Mouse (Mus musculus) spleen, postnatal 14 days (tissue): ENCODE measurements around the gene Inpp5b.
A peak's percentile ranks its signal among the peaks of the same experiment; 100 is the strongest.
"Not testable (repeated sequence)": the region's sequence is repeated elsewhere in the genome, so short reads cannot be mapped to it uniquely, and the experiment has no call there.

Source experiments
- DNase-seq, 2 experiments: peaks; one replicate each; pipeline ENCODE4 v3.0.0; 2021 to 2022; ENCODE audit warnings: low spot score in 2 of 2

The Inpp5b gene

DNA sequence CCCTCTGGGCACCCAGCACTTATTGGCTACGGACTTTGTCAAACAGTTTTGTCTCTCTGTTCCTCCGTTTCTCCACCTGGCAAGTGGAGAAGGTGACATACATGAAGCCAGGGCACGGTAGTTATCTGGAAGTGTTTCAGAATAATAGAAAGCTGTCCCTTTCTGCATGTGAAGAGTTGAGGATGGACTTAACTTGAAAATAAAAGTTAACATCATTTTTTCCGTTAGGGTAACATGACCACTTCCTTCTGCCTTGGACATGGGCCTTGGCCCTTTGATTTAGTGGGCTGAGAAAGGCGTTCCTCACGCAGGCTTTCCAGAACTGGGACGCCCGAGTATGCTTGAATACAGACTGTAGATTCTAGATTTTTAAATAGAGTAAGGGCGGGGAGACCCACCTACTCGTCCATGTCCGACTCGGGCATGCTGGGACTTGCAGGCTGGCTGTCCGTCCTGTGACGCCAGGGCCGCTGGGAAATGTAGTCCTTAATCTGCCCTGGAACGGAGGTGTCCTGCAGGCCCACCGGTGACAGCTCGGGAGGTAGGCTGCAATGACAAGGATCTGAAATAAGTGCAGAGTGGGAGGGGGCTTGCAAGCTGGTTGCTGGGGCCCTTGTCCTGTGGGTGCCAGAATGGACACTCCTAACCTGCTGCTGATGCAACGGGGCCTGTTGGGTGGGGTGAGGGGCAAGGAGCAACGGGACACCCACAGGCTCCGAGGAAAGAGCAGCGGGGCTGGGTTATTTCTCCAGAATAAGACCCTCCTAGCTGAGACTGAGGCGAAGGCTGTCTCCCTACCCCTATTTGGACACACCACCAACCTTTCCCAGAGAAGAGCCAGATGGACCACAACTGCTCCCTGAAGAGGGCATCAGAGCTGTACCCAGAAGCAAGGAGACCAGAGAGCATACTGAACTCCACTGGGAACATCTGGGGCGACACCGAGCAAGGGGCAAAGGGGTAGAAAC is at the start of gene Inpp5b:
Gene Inpp5b (plus strand): TSS at position 475 of the 968 bp plus-strand sequence.
- DNase-seq, result peak; percentile 47 to 67

DNA sequence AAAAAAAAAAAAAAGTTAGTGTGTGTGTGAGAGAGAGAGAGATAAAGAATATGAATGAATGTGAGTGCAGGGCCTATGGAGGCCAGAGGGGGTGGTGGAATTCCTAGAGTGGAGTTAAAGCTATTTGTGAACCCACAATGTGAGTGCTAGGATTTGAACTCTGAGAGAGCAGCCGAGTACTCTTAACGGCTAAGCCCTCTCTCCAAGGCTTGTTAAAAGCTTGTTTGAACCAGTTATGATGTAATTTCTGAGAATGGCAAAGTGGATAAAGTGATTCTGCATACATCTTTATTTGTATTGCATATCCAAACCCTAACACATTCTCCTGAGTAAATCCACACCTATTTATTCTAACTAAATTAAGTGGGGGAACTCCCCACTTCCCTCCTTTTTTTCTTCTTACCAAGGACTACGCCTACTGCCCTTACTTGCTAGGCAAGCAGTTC is 49.2 kb upstream of the Inpp5b start:
- no peak for DNase-seq

DNA sequence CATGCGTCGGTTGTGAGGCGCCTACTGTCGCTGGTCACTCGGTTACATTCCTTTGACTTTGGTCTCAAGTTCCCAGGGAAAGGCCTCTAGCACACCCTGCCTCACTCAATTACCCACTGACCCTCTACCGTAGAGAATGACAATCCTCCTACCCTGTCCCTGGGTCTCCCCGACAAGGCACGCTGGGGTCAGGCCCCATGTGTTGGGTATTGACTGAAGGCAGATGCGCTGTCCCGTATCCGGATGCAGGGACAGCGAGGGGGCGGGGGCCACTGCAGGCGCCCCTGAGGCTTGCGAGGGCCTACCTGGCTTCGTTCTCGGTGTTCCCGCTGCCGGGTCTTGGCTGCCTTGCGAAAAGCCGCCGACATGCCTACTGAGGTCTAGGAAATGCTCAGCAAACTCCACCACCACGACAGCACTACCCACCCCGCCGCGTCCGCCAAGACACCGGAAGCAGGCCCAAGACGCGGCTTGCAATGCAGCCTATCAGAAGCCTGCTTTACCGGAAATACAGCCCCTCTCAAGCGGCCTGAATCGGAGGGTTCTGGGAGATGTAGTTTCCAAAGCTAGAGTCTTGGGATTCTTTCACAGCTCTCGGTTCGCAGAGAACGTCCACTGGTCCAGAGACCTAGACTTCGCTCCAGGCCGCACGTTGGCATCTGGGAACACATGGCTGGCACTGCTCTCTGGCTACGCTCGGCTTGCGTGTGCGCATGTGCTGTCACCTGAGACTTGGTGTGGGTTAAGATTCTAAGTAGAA is 48.3 kb upstream of the Inpp5b start, which contains the start of gene Utp11:
Gene Utp11 (minus strand): TSS at position 466 of the 760 bp plus-strand sequence.
- peak; percentile 63 to 72 for DNase-seq

DNA sequence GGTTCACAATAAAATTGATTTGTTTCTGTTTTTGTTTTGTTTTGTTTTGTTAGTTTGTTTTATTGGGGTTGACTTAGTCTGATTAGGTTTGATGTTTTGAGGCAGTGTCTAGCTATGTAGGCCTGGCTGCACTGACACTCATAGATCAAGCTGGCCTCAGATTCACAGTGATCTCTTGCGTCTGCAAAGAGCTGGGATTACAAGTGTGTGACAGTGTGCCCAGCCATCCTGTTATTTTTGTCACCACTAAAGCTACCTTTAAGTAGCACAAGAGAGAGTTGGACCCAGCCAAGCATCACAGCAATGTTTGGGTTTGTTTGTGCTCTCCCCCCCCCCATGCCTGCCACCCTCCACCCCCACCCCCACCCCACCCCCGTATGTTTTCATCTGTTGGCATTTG is 47.1 kb upstream of the Inpp5b start:
- DNase-seq, result no peak

DNA sequence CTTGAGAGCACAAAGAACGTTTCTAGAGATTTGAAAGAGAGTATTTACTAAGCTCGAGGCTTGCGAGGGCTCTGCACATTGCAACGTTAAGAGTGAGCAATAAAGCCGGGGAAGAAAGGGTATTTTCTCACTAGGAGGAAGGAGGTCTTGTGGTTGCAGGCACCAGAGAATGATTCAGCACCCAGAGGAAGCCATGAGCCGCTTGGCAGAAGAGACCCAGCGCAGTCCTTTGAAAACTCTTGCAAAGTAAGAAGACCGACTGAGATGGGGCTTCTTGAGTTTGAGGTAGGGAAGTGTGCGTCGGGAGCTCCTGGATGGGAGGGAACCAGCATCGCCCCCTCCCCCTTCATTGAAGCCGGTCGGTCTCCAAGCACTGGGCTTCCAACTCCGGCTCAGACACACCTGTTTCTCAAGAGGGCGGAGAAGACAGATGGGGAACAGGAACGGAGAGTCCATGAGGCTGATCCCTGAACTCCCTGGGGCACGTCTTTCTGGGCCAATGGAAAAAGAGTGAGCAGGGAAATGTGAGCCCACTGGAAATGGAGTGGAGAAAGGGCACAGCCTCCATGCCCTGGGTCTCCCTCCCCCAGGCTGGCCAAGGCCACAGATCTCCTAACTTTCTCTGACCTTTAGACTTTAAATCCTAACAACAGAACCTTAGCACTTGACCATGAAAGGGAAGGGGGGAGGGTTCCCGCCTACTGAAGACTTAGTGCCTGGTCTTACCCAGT is 45.7 kb upstream of the Inpp5b start:
- DNase-seq, result no peak

DNA sequence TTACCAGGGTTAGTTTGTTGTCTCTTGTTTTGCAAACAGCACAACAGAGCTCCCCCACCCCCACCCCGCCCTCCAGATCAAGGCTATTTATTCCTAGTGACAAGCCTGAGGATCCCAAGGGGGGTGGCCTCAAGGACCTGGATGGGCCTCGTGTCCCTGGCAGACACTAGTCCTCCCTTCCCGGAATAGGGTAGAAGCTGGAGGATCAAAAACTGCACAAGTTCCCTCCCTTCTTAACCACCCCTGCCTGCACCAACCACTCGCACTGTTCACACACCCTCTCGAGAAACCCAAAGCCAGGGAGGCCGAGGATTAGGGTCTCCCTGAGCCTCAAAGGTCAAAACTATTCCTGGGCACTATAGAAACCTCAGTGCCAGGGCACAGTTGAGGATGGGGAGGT is 41.9 kb upstream of the Inpp5b start:
- no peak for DNase-seq

DNA sequence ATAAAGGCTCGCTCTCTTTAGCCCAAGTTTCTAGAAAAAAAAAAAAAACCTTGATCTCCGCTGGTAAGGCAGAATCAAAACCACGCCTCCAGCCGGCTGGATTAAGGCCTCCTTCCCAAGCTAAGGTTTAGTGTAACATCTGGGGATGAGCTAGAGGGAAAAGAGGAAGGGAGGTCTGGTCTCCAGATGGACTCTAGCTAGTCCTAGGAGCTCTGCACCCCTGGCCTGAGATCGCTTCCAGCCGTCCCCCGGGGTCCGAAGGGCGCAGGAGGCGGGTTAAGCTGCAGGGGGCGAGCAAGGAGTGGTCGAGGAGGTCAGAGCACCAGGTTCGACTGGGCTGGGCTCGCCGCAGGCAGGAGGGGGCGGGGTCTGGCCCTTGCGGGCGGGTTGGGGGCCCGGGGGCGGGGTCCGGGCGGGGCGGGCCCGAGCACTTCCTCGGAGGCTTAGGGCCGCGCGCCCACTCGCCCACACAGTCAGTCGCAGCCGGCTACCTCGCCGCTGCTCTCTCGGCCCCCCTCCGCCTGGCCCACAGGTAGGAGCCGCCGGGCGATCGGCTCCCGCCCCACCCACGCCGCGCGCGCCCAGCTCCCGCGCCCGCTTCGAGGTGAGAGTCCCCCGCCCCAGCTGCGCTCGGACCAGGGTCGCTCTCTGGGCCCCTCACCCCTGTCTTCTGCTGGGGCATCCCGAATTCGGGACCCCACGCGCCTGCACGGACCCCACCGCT is 41.2 kb upstream of the Inpp5b start, which contains the start of gene Fhl3:
Gene Fhl3 (plus strand): TSS at position 454 of the 724 bp plus-strand sequence.
- DNase-seq, result peak; percentile 45 to 47

DNA sequence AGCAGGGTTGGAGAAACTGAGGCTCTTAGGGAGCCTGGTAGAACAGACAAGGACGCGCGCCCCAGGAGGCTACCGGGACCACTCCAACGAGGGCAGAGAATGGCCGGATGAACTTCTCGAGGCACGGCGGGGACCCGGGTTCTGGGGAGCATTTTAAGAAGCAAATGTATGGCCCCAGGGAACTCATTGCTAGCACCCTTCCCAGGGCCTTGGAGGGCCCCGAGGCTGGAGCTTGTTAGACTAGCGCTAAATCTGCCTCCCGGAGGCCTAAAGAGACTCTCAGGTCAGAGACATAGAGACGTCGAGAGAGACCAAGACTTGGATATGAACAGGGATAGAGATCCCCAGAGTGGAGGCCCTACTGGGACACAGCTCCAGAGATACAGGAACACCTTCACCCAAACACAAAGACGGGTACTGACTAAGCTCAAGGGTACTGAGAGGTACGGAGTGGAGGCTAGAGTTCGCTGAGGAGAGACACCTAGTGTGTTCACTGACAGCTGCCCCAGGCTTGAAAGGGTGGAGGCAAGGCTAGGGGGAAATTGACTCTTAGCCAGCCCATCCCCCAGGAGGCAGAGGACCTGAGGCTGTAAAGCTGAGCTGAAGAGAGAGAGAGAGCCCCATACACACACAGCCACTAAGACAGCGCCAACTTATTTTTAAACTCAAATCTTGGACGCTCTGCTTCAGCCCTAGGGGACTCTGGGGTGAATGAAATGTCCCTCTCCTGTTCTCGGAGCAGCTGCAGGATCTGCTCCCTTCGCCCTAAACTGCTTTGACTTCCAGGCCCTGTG is 40.4 kb upstream of the Inpp5b start:
- DNase-seq, result no peak

DNA sequence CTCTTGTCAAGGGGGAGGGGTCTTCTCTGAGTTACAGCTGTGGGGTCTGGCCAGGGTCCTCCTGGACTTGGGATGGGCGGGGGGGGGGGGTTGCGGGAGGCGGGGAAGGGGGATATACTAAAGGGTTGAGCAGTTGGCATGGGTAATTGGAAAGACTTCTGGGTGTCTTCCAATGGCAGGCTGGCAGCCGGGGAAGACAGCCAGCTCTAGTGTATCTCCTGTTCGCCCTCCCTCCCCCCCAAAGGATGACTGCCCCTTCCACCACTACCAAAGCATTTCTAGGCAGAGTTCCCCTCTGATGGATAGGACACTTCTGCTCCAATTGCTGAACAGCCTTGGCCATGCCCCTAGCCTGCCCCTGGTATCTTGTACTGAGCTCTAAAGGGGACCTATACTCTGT is 39.7 kb upstream of the Inpp5b start:
- DNase-seq, result no peak

DNA sequence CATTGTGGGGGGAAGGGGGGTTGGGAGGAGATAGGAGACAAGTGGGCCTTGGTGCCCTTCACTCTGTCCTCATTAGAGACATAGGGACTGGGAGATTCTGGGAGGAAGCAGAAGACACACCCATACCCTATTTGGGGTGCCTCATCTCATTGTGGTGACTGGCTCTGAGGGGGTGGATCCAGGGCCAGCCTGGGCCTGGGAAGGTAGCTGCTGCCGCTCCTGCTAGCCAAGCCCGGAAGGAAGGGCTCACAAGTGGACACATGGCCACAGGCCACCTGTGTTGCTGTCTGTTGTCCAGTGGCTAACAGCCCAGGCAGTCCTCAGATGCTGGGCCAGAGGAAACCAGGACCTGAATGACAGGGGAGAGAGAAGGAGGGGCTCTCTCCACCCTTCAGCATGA is 38.2 kb upstream of the Inpp5b start:
- DNase-seq, result no peak

DNA sequence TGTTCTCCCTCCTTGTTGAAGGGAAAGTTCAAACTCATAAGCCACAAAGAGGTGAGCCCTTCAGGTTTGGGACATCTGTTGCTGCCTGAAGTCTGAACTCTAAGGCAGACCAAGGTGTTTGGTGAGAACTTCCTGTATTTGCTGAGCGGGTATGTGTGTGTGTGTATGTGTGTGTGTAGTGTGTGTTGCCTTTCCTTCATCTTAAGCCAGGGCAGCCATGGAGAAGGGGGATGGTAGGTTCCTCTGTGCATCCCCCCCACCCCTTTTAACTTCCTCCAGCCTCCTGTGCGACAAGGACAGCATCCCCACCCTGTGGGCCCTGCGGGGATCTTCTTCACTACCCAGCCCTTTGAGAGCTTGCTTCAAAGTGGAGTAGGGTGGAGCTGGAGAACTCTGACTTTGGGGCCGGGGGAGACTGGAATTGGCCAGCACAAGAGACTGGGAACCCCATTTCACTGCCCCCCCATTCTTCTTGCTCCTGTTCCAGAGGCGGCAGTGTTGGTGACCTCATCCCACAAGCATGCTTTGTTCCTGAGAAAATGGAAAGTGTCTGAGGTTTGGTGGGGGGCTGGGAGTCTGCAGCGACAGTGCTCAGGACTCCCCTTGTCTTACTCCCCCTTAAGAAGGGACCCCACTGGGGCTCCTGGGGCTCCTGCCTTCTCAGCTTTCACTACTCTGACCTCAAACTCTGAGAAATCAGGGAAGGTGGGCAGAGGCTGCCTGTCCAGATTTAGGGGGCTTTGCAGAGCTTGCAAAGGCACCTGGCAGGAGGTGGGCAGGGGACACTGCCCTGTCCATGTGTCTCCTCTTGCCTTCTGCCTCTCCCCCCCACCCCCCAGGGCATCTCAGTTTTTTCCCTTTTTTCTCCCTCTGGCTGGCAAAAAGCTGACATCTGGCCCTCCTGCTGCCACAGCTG is 37.5 kb upstream of the Inpp5b start:
- no peak for DNase-seq

DNA sequence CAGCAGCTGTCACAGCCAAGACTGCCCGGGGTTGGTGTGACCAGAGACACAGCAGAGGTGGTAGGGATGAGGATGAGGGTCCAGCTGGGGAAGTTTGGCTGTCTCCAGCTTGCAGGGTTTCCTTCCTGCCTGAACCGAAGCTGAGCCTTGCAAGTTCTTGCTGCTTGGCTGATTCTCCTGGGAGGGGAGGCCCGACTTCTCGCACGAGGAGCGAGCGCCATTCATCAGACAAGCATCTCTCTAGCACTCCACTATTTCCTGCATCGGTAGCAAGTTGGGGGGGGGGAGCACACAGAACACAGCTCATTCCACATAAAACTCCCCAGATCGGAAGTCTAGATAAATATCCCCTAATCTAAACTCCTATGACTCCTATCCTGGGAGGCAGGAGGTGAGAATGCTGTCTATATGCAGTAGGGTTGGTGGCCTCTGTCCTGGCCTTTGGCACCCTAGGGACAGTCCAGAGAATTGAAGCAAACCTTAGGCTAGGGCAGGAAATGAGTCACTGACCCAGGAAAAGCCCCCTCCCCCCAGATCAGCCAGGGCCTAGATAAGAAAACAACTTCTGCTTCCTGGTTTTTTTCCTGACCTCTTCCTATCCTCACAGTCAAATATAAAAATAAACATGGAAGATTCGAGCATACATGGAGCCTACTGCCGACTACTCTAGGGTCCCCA is 36.7 kb upstream of the Inpp5b start:
- DNase-seq, result no peak

DNA sequence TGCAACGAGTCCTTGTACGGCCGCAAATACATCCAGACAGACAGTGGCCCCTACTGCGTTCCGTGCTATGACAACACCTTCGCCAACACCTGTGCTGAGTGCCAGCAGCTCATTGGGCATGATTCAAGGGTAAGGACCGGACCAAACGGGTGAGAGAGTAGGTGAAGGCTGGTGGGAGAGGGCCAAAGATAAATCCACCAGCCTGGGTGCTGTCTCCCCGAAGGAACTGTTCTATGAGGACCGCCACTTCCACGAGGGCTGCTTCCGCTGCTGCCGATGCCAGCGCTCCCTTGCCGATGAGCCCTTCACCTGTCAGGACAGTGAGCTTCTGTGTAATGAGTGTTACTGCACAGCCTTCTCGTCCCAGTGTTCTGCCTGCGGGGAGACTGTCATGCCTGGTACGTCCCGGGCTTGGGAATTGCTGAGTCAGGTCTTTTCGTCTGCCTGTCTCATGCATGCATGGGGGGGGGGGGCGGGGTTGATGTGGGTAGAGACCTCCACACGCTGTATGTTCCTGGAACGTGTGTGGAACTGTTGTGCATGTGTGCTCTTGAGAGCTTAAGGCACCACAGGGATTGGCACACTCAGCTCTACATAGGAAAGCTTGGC is 35.9 kb upstream of the Inpp5b start:
- no peak for DNase-seq

DNA sequence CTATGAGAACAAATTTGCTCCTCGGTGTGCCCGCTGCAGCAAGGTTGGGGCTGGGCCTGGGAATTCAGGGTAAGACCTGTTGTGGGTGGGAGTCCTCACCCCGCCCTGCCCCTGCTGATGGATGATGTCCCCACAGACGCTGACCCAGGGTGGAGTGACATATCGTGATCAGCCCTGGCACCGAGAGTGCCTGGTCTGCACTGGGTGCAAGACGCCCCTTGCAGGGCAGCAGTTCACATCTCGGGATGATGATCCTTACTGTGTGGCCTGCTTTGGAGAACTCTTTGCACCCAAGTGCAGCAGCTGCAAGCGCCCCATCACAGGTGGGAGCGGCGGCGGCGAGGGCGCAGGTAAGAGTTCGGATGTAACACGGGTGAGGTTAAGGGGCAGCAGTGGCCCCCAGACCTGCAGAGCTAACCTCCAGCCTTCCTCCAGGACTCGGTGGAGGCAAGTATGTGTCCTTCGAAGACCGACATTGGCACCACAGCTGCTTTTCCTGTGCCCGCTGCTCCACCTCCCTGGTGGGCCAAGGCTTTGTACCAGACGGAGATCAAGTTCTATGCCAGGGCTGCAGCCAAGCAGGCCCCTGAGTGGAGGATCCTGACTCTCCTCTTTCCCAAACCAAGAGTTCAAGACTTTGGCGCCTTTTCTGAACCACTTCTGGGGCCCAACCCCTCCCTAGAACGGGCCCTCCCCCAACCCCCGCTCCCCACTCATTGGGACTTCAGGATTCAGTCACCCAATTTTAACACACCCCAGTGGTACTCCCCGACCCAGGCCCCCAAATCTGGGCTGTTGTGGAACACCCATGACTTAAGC is 34.1 kb upstream of the Inpp5b start:
- not testable (repeated sequence) for DNase-seq

DNA sequence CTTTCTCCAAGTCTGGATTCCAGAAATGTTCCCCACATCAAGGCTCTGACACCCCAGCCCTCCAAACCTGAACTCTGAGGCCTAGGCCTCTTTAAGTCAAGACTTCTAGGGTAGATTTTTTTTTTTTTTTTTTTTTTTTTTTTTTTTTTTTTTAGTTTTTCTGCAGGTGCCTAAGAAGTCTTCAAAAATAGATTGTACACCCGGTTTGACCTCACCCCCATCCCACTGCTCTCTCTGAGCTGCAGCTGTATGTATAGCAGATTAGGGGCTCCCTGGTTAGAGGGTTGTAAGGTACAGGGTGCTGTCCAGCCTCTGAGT is 33.5 kb upstream of the Inpp5b start:
- not testable (repeated sequence) for DNase-seq

DNA sequence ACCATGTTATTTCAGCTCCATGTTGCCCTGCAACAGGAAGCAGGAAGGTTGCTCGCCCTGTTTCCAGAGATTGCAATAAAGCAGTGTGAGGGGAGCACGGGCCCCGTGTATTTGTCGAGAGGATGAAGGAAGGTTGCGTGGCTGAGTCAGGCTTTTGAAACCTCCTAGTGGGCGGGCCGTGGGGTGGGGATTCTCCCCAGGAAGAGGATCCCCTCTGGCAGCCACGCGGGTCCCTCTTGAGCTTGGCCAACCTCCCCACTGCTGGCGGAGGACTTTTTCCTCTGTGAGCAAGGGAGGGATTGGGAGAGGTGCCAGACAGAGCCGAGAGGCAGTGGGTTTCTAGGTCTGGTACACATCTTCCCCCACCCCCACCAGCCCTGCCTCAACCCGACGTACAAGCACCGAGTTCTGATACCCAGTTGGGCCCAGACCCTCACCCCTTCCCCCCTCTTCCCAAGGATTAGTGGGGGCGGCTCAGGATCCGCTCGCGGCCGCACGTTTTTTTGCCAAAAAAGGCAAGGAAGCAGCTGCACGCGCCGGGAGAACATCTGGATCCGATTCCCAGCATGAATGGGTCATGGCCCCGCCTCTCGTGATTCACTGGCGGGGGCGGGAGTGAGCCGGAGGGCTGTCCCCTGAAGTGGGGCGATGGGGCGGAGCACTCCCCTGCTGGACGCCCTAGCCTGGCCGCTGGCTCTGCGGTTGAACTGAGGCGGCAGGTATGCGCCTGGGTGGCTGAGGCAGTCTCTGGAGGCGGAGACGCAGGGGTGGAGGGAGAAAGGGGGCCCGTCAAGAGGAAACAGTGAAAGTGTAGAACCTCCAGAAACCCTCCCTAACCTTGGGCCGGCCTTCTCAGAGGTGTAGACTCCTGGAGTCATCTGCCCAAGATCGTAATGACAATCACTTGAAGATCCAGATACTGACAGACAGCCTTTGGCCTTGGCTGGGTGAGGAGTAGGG is 32.9 kb upstream of the Inpp5b start:
- peak; percentile 51 to 61 for DNase-seq
